Mouse (Mus musculus): Measurements from ENCODE around the gene Kif18b. TPM values are rescaled to one million over a fixed set of nuclear protein-coding genes. Genes with fewer than 3 reads are reported as not detected.

Gene Kif18b
- polyA plus RNA-seq, 1 experiment from 2014 or later: 10.6 TPM

DNA sequence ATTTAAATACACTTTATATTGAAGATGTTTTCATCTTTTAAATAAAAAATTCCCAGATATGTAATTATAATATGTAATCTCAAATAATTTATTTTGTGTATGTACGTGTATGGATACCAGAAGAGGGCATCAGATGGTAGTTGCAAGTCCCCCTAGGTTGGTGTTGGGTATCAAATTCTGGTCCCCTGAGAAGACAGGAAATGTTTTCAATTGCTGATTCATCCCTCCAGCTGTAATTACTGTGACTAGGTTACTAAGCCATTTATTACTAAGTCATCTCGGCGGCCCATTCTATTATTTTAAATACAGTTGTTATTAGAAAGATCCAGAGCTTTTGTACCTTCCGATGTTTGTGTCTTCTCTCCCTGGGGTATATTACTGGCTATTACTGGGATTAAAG lies 6.8 kb downstream of the Kif18b start:
- H3K4me1 ChIP-seq (ENCODE audit: control insufficient read depth, insufficient read depth, low read length): 0 out of 2 replicates have a peak, but pooled peaks cover 10% of the 10 kb centered on the region
- H3K9ac ChIP-seq (ENCODE audit: low read length): no peak overlapping the region
- H3K36me3 ChIP-seq (ENCODE audit: control insufficient read depth, insufficient read depth, low read length): peaks cover 34% of the 10 kb centered on the region
- no peaks in the 10 kb centered on the region for H3K9me3 ChIP-seq (ENCODE audit: control insufficient read depth, low read length)
- DNase-seq (ENCODE audit: low spot score) (no peak), ATAC-seq (ENCODE audit: insufficient number of reproducible peaks, low FRiP score, low TSS enrichment, low read depth) (no peak)
- H3K4me3 ChIP-seq (ENCODE audit: low read depth, low read length): no peak overlapping the region
- H3K27me3 ChIP-seq (ENCODE audit: control insufficient read depth, insufficient read depth, low read length): no peaks in the 10 kb centered on the region
- H3K4me2 ChIP-seq (ENCODE audit: low read depth, severe bottlenecking): no peak overlapping the region
- 90% methylated on average over 4 of the region's 4 CpGs for WGBS
- H3K27ac ChIP-seq (replicated peaks; ENCODE audit: low read depth, low read length): no peak overlapping the region

DNA sequence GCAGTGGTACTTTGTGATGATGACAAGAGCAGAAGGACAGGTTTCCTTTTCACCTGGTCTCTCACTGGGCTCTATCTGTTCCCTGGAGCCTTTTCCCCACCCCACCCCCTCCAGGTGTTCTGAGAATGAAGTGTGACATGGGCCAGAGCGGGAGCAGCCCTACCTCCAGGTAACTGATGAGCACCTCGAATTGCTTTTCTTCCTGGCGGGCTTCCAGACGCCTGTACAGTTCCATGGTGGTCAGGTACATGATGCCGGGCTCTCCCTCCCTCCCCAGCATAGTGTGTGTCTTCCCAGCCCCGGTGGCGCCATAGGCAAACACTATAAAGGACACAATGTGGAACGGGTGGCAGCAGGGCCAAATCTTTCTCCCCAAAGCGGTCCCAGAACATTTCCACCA lies 9.5 kb downstream of the Kif18b start:
- no peaks in the 10 kb centered on the region for H3K9me3 ChIP-seq (ENCODE audit: control insufficient read depth, low read length)
- H3K4me3 ChIP-seq (ENCODE audit: low read depth, low read length): no peak overlapping the region
- H3K4me2 ChIP-seq (ENCODE audit: low read depth, severe bottlenecking): no peak overlapping the region
- H3K27ac ChIP-seq (replicated peaks; ENCODE audit: low read depth, low read length): no peak overlapping the region
- H3K36me3 ChIP-seq (ENCODE audit: control insufficient read depth, insufficient read depth, low read length): peaks cover 45% of the 10 kb centered on the region
- no peak overlapping the region for H3K9ac ChIP-seq (ENCODE audit: low read length)
- no peaks in the 10 kb centered on the region for H3K4me1 ChIP-seq (ENCODE audit: control insufficient read depth, insufficient read depth, low read length)
- ATAC-seq (ENCODE audit: insufficient number of reproducible peaks, low FRiP score, low TSS enrichment, low read depth): no peak
- no peak for DNase-seq (ENCODE audit: low spot score)
- no peaks in the 10 kb centered on the region; the same call in 1 of the 2 replicates for H3K27me3 ChIP-seq (ENCODE audit: control insufficient read depth, insufficient read depth, low read length)
- WGBS: 90% methylated on average over 9 of the region's 9 CpGs

DNA sequence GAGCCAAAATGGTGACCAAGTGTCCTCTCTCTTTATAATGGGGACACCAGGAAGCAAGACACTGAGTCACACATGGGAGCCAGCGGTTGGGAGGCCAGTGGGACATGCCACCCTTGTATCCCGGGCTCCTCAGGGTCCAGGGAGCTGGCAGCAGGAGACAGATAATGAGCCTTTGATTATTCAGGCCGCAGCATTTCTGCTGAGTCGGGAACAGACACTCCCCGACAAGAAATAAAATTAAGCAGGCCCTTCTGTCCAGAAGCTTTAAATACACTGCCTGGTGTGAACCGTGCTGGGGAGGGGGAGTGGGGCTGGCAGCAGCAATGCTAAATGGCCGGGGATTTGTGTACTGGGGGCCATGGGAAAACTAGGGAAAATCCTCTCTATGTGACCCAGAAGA lies 13.5 kb downstream of the Kif18b start:
- H3K27me3 ChIP-seq (ENCODE audit: control insufficient read depth, insufficient read depth, low read length): no peaks in the 10 kb centered on the region; the same call in 1 of the 2 replicates
- H3K27ac ChIP-seq (replicated peaks; ENCODE audit: low read depth, low read length): no peak overlapping the region
- H3K36me3 ChIP-seq (ENCODE audit: control insufficient read depth, insufficient read depth, low read length): peaks cover 73% of the 10 kb centered on the region
- no peaks in the 10 kb centered on the region for H3K4me1 ChIP-seq (ENCODE audit: control insufficient read depth, insufficient read depth, low read length)
- H3K9me3 ChIP-seq (ENCODE audit: control insufficient read depth, low read length): no peaks in the 10 kb centered on the region
- WGBS: 83% methylated on average over 7 of the region's 7 CpGs
- ATAC-seq (ENCODE audit: insufficient number of reproducible peaks, low FRiP score, low TSS enrichment, low read depth) (no peak), DNase-seq (ENCODE audit: low spot score) (no peak)
- no peak overlapping the region for H3K4me2 ChIP-seq (ENCODE audit: low read depth, severe bottlenecking)
- H3K9ac ChIP-seq (ENCODE audit: low read length): no peak overlapping the region
- H3K4me3 ChIP-seq (ENCODE audit: low read depth, low read length): no peak overlapping the region

DNA sequence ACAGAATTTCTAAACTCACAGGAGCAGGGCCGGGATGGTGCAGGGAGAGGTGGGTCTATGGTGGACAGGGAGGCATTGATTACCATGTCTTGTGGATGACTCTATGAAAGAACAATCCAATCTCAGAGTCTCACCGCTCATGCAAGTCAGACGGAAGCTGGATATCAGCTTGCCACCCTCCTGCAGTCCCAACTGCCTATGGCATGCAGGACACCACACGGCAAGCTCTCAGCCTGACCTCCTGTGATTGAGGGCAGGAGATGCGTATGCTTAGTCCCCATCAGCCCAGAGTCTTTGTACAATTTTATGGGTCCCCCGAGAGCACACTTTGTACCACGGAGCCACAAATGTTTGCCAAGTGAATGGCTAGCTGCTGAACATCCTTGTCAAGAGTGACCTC lies 21.3 kb downstream of the Kif18b start:
- H3K4me1 ChIP-seq (ENCODE audit: control insufficient read depth, insufficient read depth, low read length): 0 out of 2 replicates have a peak, but pooled peaks cover 3% of the 10 kb centered on the region
- no peak overlapping the region for H3K4me3 ChIP-seq (ENCODE audit: low read depth, low read length)
- H3K9ac ChIP-seq (ENCODE audit: low read length): no peak overlapping the region
- H3K9me3 ChIP-seq (ENCODE audit: control insufficient read depth, low read length): no peaks in the 10 kb centered on the region
- no peak overlapping the region for H3K4me2 ChIP-seq (ENCODE audit: low read depth, severe bottlenecking)
- no peaks in the 10 kb centered on the region for H3K27me3 ChIP-seq (ENCODE audit: control insufficient read depth, insufficient read depth, low read length)
- ATAC-seq (ENCODE audit: insufficient number of reproducible peaks, low FRiP score, low TSS enrichment, low read depth): no peak
- no peak for DNase-seq (ENCODE audit: low spot score)
- no peak overlapping the region for H3K27ac ChIP-seq (replicated peaks; ENCODE audit: low read depth, low read length)
- H3K36me3 ChIP-seq (ENCODE audit: control insufficient read depth, insufficient read depth, low read length): peaks cover 19% of the 10 kb centered on the region
- 75% methylated on average over 7 of the region's 7 CpGs for WGBS

DNA sequence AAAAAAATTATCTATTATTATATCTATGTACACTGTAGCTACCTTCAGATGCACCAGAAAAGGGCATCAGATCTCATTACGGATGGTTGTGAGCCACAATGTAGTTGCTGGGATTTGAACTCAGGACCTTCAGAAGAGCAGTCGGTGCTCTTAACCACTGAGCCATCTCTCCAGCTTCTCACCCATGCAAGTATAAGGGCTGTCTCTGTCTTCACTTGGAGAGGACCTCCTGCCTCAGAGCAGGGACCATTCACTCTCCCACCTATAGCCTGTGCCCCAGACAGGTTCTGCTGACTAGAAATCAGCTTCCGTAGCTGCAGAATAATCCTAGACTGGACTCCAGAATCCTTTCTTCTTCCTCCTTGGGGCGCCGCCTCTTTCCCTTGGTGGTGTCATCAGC lies 22.8 kb downstream of the Kif18b start:
- Histone ChIP-seq H3K9me3 (ENCODE audit: control insufficient read depth, low read length) (no peaks in the 10 kb centered on the region), H3K36me3 (ENCODE audit: control insufficient read depth, insufficient read depth, low read length) (peaks cover 6% of the 10 kb centered on the region), H3K4me1 (ENCODE audit: control insufficient read depth, insufficient read depth, low read length) (0 out of 2 replicates have a peak, but pooled peaks cover 3% of the 10 kb centered on the region), H3K27me3 (ENCODE audit: control insufficient read depth, insufficient read depth, low read length) (no peaks in the 10 kb centered on the region), H3K27ac (replicated peaks; ENCODE audit: low read depth, low read length) (no peak overlapping the region), H3K9ac (ENCODE audit: low read length) (no peak overlapping the region), H3K4me3 (ENCODE audit: low read depth, low read length) (no peak overlapping the region), H3K4me2 (ENCODE audit: low read depth, severe bottlenecking) (no peak overlapping the region)
- ATAC-seq (ENCODE audit: insufficient number of reproducible peaks, low FRiP score, low TSS enrichment, low read depth) (no peak), DNase-seq (ENCODE audit: low spot score) (no peak)
- 79% methylated on average over 5 of the region's 5 CpGs for WGBS

DNA sequence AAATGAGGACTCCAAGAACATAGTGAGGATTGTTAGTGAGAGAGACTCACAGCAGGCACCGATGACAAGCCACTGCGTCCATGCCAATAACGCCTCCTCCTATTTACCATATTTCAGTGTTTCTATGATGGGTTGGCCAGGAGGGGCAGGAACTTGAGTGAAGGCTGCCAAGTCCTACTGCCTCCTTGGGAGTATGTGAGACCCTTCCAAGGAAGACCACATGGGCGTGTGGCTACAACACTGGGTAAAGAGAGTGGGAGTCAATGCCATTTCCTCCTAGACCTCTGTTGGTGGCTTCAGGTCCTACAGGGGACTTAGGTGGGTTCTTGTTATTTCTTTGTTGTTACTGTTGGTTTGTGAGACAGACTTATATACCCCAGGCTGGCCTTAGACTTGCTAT lies 23.7 kb downstream of the Kif18b start:
- DNase-seq (ENCODE audit: low spot score) (no peak), ATAC-seq (ENCODE audit: insufficient number of reproducible peaks, low FRiP score, low TSS enrichment, low read depth) (no peak)
- H3K9me3 ChIP-seq (ENCODE audit: control insufficient read depth, low read length): no peaks in the 10 kb centered on the region
- no peak overlapping the region for H3K4me2 ChIP-seq (ENCODE audit: low read depth, severe bottlenecking)
- 0 out of 2 replicates have a peak, but pooled peaks cover 3% of the 10 kb centered on the region for H3K4me1 ChIP-seq (ENCODE audit: control insufficient read depth, insufficient read depth, low read length)
- WGBS: 69% methylated on average over 4 of the region's 4 CpGs
- no peak overlapping the region for H3K9ac ChIP-seq (ENCODE audit: low read length)
- H3K4me3 ChIP-seq (ENCODE audit: low read depth, low read length): no peak overlapping the region
- H3K27ac ChIP-seq (replicated peaks; ENCODE audit: low read depth, low read length): no peak overlapping the region
- peaks cover under 1% of the 10 kb centered on the region for H3K27me3 ChIP-seq (ENCODE audit: control insufficient read depth, insufficient read depth, low read length)
- H3K36me3 ChIP-seq (ENCODE audit: control insufficient read depth, insufficient read depth, low read length): peaks cover 4% of the 10 kb centered on the region; the same call in 1 of the 2 replicates

DNA sequence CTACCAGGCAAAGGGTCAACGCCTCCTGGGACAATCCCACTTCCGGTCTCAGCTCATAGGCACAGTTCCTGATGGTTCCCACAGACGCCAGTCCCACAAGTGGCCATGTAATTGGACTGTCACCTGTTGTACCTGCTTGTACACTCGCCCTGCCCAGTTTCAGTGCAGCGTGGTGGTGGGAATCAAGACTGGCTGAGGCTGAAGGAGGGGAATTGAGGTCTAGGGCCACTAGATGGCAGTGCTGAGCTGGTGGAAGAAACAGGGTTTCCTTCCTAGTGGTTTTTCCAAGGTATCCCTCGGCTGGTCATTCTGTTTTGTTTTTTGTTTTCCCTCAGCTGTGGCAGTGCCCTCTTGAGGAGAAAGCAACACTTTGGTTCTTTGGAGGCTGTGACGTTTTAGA lies 24.2 kb downstream of the Kif18b start, which contains the start of gene Gfap:
Gene Gfap (minus strand): TSS at position 150 of the 400 bp plus-strand sequence.
- Histone ChIP-seq H3K9ac (ENCODE audit: low read length) (no peak within 1 kb of the TSS), H3K4me2 (ENCODE audit: low read depth, severe bottlenecking) (no peak within 1 kb of the TSS), H3K36me3 (ENCODE audit: control insufficient read depth, insufficient read depth, low read length) (peaks cover 4% of the 10 kb centered on the region; the same call in 1 of the 2 replicates), H3K9me3 (ENCODE audit: control insufficient read depth, low read length) (no peaks in the 10 kb centered on the region), H3K4me3 (ENCODE audit: low read depth, low read length) (no peak within 1 kb of the TSS), H3K27me3 (ENCODE audit: control insufficient read depth, insufficient read depth, low read length) (peaks cover 5% of the 10 kb centered on the region), H3K4me1 (ENCODE audit: control insufficient read depth, insufficient read depth, low read length) (0 out of 2 replicates have a peak, but pooled peaks cover 3% of the 10 kb centered on the region), H3K27ac (replicated peaks; ENCODE audit: low read depth, low read length) (no peak within 1 kb of the TSS)
- DNase-seq (ENCODE audit: low spot score): peak; percentile 92
- peak; percentile 40; the same call in 1 of the 2 replicates for ATAC-seq (ENCODE audit: insufficient number of reproducible peaks, low FRiP score, low TSS enrichment, low read depth)
- 16% methylated on average over 7 of the region's 7 CpGs for WGBS

DNA sequence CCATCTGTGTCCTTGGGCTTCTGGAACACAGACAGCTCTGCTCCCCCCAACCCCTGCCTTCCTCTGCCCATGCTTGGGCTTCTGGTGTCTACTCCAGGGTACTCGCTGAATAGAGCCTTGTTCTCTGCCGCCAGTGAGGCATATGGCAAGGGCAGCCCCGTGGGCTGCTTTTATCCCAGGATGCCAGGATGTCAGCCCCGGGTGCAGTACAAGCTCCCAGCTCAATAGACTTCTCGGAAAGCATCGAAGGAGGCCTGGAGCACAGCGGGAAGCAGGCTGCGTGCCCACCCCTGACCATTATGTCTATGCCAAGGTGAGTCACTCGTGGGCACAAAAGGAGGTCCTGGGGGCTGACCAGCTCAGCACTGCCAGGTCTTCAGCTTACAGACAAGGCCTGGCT lies 26.5 kb downstream of the Kif18b start:
- no peak overlapping the region for H3K27ac ChIP-seq (replicated peaks; ENCODE audit: low read depth, low read length)
- no peak for DNase-seq (ENCODE audit: low spot score)
- H3K4me1 ChIP-seq (ENCODE audit: control insufficient read depth, insufficient read depth, low read length): peaks cover 6% of the 10 kb centered on the region
- H3K9ac ChIP-seq (ENCODE audit: low read length): no peak overlapping the region
- H3K36me3 ChIP-seq (ENCODE audit: control insufficient read depth, insufficient read depth, low read length): no peaks in the 10 kb centered on the region
- H3K4me2 ChIP-seq (ENCODE audit: low read depth, severe bottlenecking): no peak overlapping the region
- no peak for ATAC-seq (ENCODE audit: insufficient number of reproducible peaks, low FRiP score, low TSS enrichment, low read depth)
- H3K4me3 ChIP-seq (ENCODE audit: low read depth, low read length): no peak overlapping the region
- H3K9me3 ChIP-seq (ENCODE audit: control insufficient read depth, low read length): no peaks in the 10 kb centered on the region
- peaks cover 17% of the 10 kb centered on the region for H3K27me3 ChIP-seq (ENCODE audit: control insufficient read depth, insufficient read depth, low read length)
- WGBS: 81% methylated on average over 9 of the region's 9 CpGs

DNA sequence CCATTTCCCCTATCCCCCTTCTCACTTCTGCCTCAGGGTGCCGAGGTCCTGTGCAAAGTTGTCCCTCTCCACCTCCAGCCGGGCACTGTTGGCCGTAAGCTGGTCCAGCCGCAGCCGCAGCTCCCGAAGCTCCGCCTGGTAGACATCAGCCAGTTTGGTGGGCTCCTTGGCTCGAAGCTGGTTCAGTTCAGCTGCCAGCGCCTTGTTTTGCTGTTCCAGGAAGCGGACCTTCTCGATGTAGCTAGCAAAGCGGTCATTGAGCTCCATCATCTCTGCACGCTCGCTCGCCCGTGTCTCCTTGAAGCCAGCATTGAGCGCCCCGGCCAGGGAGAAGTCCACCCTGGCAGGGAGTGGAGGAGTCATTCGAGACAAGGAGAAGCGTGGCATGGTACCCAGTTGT lies 28.3 kb downstream of the Kif18b start:
- Histone ChIP-seq H3K9me3 (ENCODE audit: control insufficient read depth, low read length) (no peaks in the 10 kb centered on the region), H3K9ac (ENCODE audit: low read length) (no peak overlapping the region), H3K4me2 (ENCODE audit: low read depth, severe bottlenecking) (no peak overlapping the region), H3K27ac (replicated peaks; ENCODE audit: low read depth, low read length) (no peak overlapping the region), H3K4me1 (ENCODE audit: control insufficient read depth, insufficient read depth, low read length) (peaks cover 6% of the 10 kb centered on the region), H3K27me3 (ENCODE audit: control insufficient read depth, insufficient read depth, low read length) (peaks cover 22% of the 10 kb centered on the region), H3K4me3 (ENCODE audit: low read depth, low read length) (no peak overlapping the region), H3K36me3 (ENCODE audit: control insufficient read depth, insufficient read depth, low read length) (no peaks in the 10 kb centered on the region)
- DNase-seq (ENCODE audit: low spot score) (no peak), ATAC-seq (ENCODE audit: insufficient number of reproducible peaks, low FRiP score, low TSS enrichment, low read depth) (no peak)
- WGBS: 74% methylated on average over 20 of the region's 20 CpGs
